Mouse (Mus musculus): ENCODE measurements around the gene 1700057G04Rik.
"Not testable (repeated sequence)": the region's sequence is repeated elsewhere in the genome, so short reads cannot be mapped to it uniquely, and the experiment has no call there.

1700057G04Rik gene

GRCm38 (mm10) chr9:92305075-92305474 lies 4.1 kb upstream of the 1700057G04Rik start:
- no peak for DNase-seq (ENCODE audit: low spot score)

DNA sequence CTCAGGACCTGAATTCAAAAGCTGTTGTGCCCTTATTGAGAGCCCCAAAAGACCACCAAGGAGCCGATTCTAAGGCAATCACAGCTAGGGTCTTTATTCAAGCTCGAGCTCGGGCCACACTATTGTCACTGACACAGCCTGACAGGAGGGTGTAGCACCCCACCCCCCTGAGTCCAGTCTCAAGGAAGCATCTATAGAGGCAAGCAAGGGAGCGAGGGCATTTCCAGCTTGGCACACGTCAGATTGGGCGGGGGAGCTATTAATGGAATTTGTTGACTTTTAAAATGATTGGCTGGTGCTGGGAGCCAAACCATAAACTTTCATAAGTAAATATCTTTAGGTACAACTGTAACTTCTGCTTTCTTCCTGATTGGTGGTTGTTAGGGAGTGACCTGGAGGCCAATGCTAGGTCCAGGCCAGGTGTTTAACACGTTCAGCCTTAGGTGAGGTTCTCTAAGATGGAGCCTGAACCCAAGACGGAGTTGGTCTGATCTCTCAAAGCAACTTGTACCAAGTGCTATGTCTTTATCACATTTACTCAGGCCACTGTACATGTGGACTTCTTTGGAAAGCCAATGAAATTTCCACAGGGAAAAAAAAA lies 3.5 kb upstream of the 1700057G04Rik start:
- DNase-seq (ENCODE audit: low spot score), result no peak

DNA sequence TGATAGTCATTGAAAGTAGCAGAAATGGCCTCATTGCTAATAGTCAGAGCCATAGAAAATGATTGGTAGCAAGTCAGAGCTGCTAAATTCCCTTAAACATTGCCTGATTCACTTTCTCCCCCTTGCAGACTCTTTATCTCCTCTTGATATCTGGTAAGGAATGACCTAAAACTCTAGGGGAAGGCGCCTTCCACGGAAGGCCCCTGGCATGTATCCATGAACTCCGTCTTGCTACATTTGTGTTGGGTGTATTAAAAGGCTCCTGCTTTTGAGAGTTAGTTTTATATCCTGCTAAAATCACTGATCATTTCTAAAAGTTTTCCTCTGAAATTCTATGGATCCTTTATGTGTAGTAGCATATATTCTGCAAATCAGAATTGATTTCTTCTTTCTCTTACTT lies 7.6 kb downstream of the 1700057G04Rik start:
- DNase-seq (ENCODE audit: low spot score), result no peak

GRCm38 (mm10) chr9:92325936-92326335 lies 16.8 kb downstream of the 1700057G04Rik start:
- not testable (repeated sequence) for DNase-seq (ENCODE audit: low spot score)

DNA sequence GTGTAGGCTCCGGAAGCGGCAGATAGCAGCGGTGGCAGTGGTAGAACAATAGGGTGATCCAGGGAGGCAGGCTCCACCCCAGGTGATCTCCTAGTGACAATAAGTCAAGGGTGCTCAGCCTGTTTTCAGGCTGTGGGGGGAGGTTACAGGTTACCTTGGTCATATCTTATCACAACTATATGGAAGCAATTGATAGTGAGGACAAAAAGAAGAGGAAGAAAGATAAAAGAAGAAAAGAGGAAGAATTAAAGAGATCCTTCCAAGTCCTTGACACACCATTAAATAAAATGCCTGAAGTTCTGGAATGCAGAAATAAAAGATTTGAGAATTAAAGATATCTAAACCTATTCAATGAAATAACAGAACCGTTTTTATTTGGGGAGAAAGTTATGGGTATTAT lies 17.6 kb downstream of the 1700057G04Rik start:
- DNase-seq (ENCODE audit: low spot score), result no peak

DNA sequence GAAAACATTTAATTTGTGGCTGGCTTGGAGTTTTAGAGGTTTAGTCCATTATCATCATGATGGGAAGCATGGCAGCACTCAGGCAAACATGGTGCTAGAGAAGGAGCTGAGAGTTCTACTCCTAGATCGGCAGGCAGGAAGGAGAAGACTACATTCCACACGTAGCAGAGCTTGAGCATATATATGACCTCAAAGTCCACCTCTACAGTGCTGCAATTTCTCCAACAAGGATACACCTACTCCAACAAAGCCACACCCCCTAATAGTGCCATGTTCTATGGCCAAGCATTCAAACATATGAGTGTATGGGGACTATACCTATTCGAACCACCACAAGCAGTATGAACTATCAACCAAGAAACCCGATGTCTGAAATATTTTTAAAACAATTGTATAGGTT lies 22.2 kb downstream of the 1700057G04Rik start:
- DNase-seq (ENCODE audit: low spot score), result no peak

DNA sequence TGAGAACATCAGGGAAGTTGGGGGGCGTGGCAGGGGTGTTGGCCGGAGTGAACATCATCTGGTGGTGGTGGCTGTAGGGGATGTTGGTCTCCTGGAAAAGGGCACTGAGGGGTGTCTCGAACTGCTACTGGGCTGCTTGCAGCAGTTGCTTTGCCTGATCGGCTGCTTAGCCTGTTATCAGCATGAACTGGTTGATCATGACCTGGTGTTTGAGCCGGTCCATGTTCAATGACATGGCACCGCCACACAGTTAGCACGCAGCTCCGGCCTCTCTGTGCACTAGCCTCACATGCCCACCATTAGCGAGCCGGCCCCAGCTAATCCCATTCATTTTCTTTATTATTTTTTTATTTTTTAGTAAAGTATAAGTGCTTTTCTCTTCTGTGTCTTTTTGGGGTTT lies 25.7 kb downstream of the 1700057G04Rik start:
- no peak for DNase-seq (ENCODE audit: low spot score)

- no peak for DNase-seq (ENCODE audit: low spot score)
These were observed 26.2 kb downstream of the 1700057G04Rik start for GRCm38 (mm10) chr9:92335277-92335818.

- no peak for DNase-seq (ENCODE audit: low spot score)
These were observed 27.9 kb downstream of the 1700057G04Rik start for GRCm38 (mm10) chr9:92337063-92337462.

GRCm38 (mm10) chr9:92337661-92338060 lies 28.5 kb downstream of the 1700057G04Rik start:
- no peak for DNase-seq (ENCODE audit: low spot score)

- no peak for DNase-seq (ENCODE audit: low spot score)
These were observed 29.8 kb downstream of the 1700057G04Rik start for GRCm38 (mm10) chr9:92338954-92339353.

GRCm38 (mm10) chr9:92351924-92352323 lies 42.7 kb downstream of the 1700057G04Rik start:
- no peak for DNase-seq (ENCODE audit: low spot score)

DNA sequence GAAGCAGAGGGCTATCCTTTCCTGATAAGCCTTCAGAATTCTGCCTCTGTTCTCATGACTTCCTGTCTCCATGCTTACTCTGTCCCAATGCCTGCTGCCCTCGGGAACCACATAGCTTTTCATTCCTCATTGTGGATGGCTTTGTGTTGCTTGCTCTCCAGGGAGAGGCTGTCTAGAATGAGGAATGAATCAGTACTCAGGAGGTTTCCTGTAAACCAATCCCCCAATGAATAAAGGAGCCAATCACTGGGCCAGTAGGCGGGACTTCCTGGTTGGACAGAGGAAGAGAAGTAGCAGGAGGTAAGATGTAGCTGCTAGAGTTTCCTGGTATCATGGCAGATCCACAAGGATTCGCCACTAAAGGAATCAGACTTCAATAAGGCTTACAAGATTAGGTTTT lies 44.1 kb downstream of the 1700057G04Rik start:
- no peak for DNase-seq (ENCODE audit: low spot score)

DNA sequence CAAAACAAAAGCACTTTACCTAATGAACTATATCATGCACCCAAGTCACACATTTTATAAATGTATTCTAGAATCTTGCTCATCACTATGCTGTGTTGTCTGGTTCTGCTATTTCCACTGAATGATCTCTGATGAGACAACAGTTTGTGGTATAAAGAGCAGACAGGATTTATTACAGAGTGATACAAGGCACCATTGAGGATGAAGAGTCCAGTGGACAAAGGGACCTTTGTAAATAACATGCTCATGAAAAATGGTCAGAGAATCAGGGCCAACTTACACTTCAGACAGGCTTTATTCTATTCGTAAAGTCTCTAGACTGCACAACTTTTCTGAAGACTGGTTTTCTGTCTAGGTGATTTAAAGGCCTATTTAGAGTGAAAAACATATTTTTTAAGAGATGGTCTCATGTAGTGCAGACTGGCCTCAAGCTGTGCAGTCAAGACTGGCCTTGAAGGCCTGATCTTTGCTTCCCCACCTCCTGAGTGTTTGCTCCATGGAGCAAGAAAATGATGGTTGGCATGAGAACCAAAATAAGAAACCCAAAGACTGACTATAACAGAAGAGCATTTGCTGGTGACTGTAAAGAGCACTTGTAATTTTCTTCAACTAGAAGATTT lies 51.6 kb downstream of the 1700057G04Rik start:
- DNase-seq (ENCODE audit: low spot score), result no peak

DNA sequence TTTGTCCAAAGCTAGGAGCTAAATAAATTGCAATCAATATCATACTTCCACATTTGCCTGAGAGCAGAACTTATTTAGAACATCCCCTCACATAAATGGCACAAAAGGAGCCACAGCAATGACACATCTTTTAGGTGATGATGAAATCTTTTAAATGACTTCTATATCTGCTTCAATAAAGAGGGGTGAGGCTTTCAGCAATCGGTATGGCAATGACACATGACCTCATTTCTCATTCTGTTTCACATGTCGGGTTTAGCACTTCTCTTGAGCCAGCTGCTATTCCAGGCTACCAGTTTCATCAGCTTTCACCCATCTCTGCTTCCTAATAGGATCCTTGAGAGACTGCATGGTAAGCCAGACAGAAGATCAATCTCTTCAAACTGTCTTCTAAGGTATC lies 54.3 kb downstream of the 1700057G04Rik start:
- no peak for DNase-seq (ENCODE audit: low spot score)

DNA sequence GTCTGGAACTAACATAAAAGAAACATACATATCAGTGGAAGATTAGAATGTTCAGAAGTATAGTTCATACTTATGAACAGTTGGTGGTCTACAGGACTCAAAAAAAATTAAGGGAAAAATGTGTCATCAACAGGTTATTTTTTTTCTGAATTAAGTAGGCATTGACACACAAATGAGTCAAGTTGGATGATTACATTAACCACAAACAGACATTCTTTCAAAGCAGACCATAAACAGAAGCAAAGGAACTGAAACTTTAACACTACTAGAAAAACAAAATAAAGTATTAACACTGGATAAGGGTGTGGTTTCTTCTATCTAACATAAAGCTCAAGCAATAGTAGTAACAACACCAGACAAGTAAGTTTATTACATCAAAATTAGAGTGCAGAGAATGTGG lies 59.7 kb downstream of the 1700057G04Rik start:
- DNase-seq (ENCODE audit: low spot score), result no peak

- no peak for DNase-seq (ENCODE audit: low spot score)
These were observed 64.7 kb downstream of the 1700057G04Rik start for GRCm38 (mm10) chr9:92373896-92374295.

- no peak for DNase-seq (ENCODE audit: low spot score)
These were observed 65.6 kb downstream of the 1700057G04Rik start for GRCm38 (mm10) chr9:92374705-92375199.

- DNase-seq (ENCODE audit: low spot score), result no peak
These were observed 66.2 kb downstream of the 1700057G04Rik start for GRCm38 (mm10) chr9:92375378-92375777.

GRCm38 (mm10) chr9:92377967-92378366 lies 68.8 kb downstream of the 1700057G04Rik start:
- DNase-seq (ENCODE audit: low spot score), result no peak

- DNase-seq (ENCODE audit: low spot score), result no peak
These were observed 70.1 kb downstream of the 1700057G04Rik start for GRCm38 (mm10) chr9:92379240-92379639.

GRCm38 (mm10) chr9:92383415-92383814 lies 74.2 kb downstream of the 1700057G04Rik start:
- DNase-seq (ENCODE audit: low spot score), result no peak

DNA sequence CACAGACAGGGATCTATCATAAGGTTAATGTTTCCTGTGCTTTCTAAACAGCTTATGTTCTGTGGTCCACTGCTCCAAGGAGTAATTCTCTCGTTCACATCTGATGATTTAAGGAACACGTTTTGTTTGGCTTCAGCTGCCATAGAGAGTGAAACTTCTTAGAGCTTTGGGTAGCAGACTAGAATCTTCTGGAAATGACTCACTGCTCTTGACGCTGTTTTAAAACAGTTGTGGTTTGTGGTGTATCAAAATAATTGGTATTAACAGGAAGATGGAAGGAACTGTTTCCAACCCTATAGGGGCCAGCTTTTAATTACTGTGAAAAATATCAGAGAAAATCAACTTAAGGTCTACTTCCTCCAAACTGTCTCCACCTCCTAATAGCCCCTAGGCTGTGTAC lies 75.2 kb downstream of the 1700057G04Rik start:
- no peak for DNase-seq (ENCODE audit: low spot score)

DNA sequence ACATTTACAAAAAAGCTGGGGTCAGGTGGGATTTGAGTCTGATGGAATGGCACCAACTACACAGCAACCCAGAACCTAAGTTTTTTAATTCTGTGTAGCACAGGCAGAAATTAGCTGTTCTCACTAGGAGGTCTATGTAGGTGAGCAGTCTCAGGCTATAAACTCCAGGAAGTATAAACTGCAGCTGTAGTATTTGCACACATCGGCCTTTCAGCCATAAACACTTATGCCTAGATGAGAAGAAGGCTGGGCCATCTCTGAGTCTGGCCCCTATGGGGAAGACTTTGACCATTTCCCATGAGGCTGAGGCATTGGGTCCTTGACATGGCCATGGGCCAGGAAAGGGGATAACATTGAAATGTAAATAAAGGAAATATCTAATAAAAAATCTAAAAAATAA lies 76.7 kb downstream of the 1700057G04Rik start:
- DNase-seq (ENCODE audit: low spot score), result no peak
